Mouse (Mus musculus): ENCODE data around the gene Slc8a3.

DNA sequence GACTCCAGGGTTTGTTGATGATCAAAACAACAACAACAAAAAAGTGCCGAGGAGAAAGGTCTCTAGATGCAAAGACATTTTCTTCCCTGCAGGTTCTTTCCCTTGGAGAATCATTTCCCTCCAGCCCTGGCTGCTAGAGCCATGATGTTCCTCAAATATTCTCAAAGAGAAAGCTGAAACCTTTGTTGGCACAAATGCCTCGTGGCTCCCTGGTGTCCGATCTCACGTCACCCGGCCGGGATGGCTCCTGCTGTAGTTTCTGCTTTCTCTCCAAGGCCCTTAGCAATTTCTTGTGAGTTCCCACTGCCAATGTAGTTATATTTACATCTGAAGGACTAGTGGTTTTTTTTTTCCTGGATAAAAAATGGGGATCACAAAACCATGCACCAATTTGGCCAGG is 87.6 kb downstream of the Slc8a3 start:
- TF ChIP-seq CTCF (IDR thresholded peaks at IDR 0.05; ENCODE audit: extremely low read depth, insufficient read length, insufficient replicate concordance, low read depth, low read length) (no peak), POLR2A (IDR thresholded peaks at IDR 0.05; ENCODE audit: low read depth, low read length) (no peak)
